Mouse (Mus musculus) heart, embryonic 16.5 days (tissue): ENCODE results near the gene Hykk. TPM values are rescaled to one million over a fixed set of nuclear protein-coding genes. Genes with fewer than 3 reads are reported as not detected.

Experiments
- ATAC-seq: fragments of 200-750 bp; cut with Nextera tagmentation; replicated peaks from 2 replicates; pipeline ENCODE4 v1.8.0; 2017; ENCODE audit warnings: moderate number of reproducible peaks; ENCODE audit not compliant: insufficient read depth, low FRiP score; ENCODE audit errors: extremely low read depth
- H3K27ac ChIP-seq: fragments of 300-500 bp; sonication (generic); 2 replicates; pipeline ENCODE4 v1.5.1; 2014; ENCODE audit warnings: mild to moderate bottlenecking, low read length, control low read depth, moderate library complexity
- H3K27me3 ChIP-seq: fragments of 300-500 bp; sonication (generic); 2 replicates; pipeline ENCODE4 v1.6.1; 2014; ENCODE audit warnings: low read length, mixed read lengths; ENCODE audit not compliant: control insufficient read depth, insufficient read depth
- H3K36me3 ChIP-seq: fragments of 300-500 bp; sonication (generic); 2 replicates; pipeline ENCODE4 v1.6.1; 2014; ENCODE audit not compliant: control insufficient read depth, insufficient read depth
- H3K4me1 ChIP-seq: fragments of 300-500 bp; sonication (generic); 2 replicates; pipeline ENCODE4 v1.6.1; 2014; ENCODE audit warnings: low read length, mixed read lengths; ENCODE audit not compliant: control insufficient read depth, insufficient read depth
- H3K4me2 ChIP-seq: fragments of 300-500 bp; sonication (generic); 2 replicates; pipeline ENCODE4 v1.6.1; 2014; ENCODE audit warnings: low read depth, mild to moderate bottlenecking, control low read depth, low read length
- H3K4me3 ChIP-seq: fragments of 300-500 bp; sonication (generic); 2 replicates; pipeline ENCODE4 v1.5.1; 2014; ENCODE audit warnings: mild to moderate bottlenecking, control low read depth, low read length
- H3K9ac ChIP-seq: fragments of 300-500 bp; sonication (generic); 2 replicates; pipeline ENCODE4 v1.6.1; 2014; ENCODE audit warnings: low read length, control low read depth
- H3K9me3 ChIP-seq: fragments of 300-500 bp; sonication (generic); replicated peaks from 2 replicates; pipeline ENCODE4 v1.6.1; 2016; ENCODE audit warnings: low read length; ENCODE audit not compliant: control insufficient read depth
- WGBS: fragments of 180-500 bp; shearing (Covaris S2); extraction: QIAGEN DNeasy Blood & Tissue Kit; methylation state at CpG from one replicate; pipeline ENCODE4 v1.1.7; 2014; 5-methylcytosine and 5-hydroxymethylcytosine counted together
- polyA plus RNA-seq: library from polyadenylated mRNA; unstranded; fragments of >200 nt; fragmentation: Nextera tagmentation; extraction: Ambion mirVana; gene quantifications from 2 replicates; pipeline ENCODE4 v1.2.1, GENCODE M21; 2015

The Hykk gene
- polyA plus RNA-seq, 1 experiment from 2014 or later, result 1.7 TPM

DNA sequence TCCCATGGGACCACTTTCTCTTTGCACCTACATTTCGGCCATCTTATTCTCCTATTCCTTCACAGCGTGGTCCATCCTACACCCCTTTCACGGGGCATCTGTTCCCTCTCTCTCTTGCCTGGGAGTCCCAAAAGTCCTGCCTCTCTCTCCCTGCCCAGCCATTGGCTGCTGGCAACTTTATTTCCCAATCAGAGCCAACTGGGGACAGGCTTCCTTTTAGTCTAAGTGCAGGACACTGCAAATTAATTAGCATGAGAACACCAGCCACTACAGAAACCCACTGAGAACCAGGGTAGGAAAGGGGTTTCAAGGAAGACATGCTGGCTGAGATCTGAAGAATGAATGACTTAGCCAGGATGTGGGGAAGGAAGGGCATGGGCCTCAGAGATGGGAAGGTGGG, 77.3 kb downstream of the Hykk start:
- no peak for ATAC-seq
- Histone ChIP-seq H3K4me1 (no peaks in the 10 kb centered on the region), H3K4me2 (no peak overlapping the region), H3K27me3 (no peaks in the 10 kb centered on the region), H3K9me3 (no peaks in the 10 kb centered on the region), H3K36me3 (no peaks in the 10 kb centered on the region), H3K27ac (no peak overlapping the region), H3K4me3 (no peak overlapping the region), H3K9ac (no peak overlapping the region)
- WGBS, result 55% methylated on average over 3 of the region's 3 CpGs

DNA sequence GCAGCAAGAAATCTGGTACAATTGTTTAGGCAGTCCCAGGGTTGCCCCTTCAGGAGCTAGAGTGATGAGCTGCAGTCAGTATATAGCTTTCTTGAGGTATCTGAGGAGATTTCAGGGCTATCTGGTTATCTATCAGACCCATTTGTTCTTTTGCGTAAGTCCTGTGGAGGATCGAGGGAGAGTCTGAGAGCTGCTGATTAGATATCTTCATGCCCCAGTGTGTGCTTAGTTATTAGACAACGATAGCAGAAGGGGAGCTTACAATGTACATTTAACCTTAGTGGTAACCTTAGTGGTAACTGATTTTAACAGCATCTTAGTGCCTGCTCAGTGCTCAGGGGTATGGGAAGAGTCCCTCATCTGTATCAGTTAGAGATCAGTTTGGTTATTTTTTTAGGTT, 78.6 kb downstream of the Hykk start:
- WGBS, result 36% methylated on average over 3 of the region's 3 CpGs
- no peaks in the 10 kb centered on the region for H3K27me3 ChIP-seq
- H3K4me3 ChIP-seq, result no peak overlapping the region
- H3K36me3 ChIP-seq, result no peaks in the 10 kb centered on the region
- H3K27ac ChIP-seq, result no peak overlapping the region
- H3K4me1 ChIP-seq, result no peaks in the 10 kb centered on the region
- H3K9ac ChIP-seq, result no peak overlapping the region
- no peaks in the 10 kb centered on the region for H3K9me3 ChIP-seq
- no peak for ATAC-seq
- H3K4me2 ChIP-seq, result no peak overlapping the region

Other genes starting within 250 kb of the Hykk start
- 30.1 and 30.2 TPM in 2 replicates for gene Dnaja4, start 218.4 kb upstream of the Hykk start, polyA plus RNA-seq
- 90.3 and 101 TPM in 2 replicates for gene Wdr61, start 182.8 kb upstream of the Hykk start, polyA plus RNA-seq
- 6.5 and 7.6 TPM in 2 replicates for gene Crabp1, start 152.5 kb upstream of the Hykk start, polyA plus RNA-seq
- gene Ireb2, start 53.5 kb upstream of the Hykk start, polyA plus RNA-seq, result 19.2 and 20.4 TPM in 2 replicates
- gene Psma4, start 33.5 kb downstream of the Hykk start, polyA plus RNA-seq, result 214 and 239 TPM in 2 replicates
- 0.83 and 0.87 TPM in 2 replicates for gene AY074887, start 33.7 kb downstream of the Hykk start, polyA plus RNA-seq
- gene Chrna5, start 63.6 kb downstream of the Hykk start, polyA plus RNA-seq, result 0.09 TPM in 1 of 2 replicates, not detected in the other
- gene Chrna3, start 109.3 kb downstream of the Hykk start, polyA plus RNA-seq, result 0.20 and 0.26 TPM in 2 replicates
- 0.11 and 0.29 TPM in 2 replicates for gene Chrnb4, start 131.5 kb downstream of the Hykk start, polyA plus RNA-seq
- gene Ube2q2, start 231.6 kb downstream of the Hykk start, polyA plus RNA-seq, result 21.2 and 28.8 TPM in 2 replicates